Mouse (Mus musculus) cerebellum, adult (tissue): ENCODE measurements around the gene Akap9.
"Not testable (repeated sequence)": the region's sequence is repeated elsewhere in the genome, so short reads cannot be mapped to it uniquely, and the experiment has no call there.

ENCODE experiments used
- ATAC-seq: cut with Nextera tagmentation; 2 replicates; pipeline ENCODE4 v1.9.2; 2017; ENCODE audit warnings: mild to moderate bottlenecking, moderate library complexity, mixed read lengths; ENCODE audit not compliant: insufficient number of reproducible peaks, low FRiP score, low TSS enrichment

Akap9 gene

DNA sequence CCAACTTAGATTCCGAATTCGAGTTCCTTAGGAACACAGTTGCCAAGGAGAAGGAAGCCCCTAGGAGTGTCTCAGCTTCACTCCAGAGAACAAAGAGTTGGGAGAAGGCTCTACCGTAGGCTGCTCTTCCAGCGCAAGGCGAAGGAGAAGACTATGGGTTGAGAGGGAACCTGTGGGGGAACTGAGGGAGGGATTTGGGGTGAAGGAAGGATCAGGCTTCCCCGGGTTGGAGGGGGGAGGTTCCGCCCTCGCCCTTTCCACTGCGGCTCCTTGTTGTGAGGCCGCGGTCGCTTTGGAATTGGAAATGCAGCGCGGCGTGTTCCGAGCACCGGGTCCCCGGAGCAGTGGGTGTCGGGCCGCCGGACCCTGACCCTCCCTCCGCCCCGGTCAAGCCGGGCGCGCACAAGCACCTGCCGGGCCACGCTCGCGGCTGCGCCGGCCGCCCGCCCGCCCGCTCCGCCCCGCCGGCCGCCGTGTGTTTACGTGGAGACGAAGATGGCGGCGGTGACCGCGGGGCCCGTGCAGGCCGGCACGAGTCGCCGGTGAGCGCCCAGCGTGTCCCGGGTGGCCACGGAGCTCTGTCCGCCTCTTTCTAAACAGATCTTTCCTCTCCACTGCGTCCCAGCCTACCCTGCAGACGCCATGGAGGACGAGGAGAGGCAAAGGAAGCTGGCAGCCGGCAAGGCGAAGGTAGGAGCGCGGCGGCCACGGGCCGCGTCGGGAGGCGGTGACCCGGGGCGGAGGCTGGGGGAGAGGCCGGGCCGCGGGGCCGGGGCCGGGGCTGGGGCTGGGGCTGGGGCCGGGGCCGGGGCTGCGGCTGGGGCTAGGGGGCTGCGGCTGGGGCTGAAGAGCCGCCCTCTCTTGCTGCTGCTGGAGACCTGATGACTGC is at the start of gene Akap9:
TSS of gene Akap9 (plus strand) at position 254 of the 889 bp plus-strand sequence.
- ATAC-seq = peak; percentile 88

DNA sequence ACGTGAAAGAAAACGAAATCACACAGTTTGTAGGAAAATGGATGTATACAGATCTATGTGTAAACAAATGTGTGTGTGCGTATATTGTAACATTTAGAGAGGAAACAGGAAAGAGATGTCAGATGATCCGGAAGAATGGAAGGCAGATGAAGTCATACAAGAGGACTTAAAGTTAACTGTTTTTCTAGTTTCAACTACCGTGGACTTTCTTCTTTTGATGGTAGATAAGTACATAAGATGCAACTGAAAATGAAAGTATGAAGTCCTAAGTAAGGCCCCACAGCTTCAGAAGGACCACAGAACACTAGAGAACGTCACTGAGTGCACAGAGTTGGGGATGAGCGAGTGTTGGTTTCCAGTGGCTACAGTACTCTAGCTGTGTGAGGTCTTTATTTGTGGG is 41.0 kb upstream of the Akap9 start:
- not testable (repeated sequence) for ATAC-seq

DNA sequence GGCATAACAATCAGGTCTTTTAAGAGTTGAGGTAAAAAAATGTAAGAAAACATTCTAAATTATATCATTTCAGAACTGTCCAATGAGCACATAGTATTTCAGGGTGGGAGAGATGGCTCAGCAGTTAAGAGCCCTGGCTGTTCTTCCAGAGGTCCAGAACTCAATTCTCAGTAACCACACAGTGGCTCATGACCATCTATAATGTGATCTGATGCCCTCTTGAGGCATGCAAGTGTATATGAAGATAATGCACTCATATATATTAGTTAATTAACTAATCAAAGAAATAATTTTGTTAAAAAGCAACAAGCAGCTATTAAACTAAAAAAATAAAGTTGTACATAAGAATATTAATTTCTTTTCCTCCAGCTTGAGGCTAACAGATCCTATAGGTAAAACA is 38.7 kb upstream of the Akap9 start:
- ATAC-seq = no peak

DNA sequence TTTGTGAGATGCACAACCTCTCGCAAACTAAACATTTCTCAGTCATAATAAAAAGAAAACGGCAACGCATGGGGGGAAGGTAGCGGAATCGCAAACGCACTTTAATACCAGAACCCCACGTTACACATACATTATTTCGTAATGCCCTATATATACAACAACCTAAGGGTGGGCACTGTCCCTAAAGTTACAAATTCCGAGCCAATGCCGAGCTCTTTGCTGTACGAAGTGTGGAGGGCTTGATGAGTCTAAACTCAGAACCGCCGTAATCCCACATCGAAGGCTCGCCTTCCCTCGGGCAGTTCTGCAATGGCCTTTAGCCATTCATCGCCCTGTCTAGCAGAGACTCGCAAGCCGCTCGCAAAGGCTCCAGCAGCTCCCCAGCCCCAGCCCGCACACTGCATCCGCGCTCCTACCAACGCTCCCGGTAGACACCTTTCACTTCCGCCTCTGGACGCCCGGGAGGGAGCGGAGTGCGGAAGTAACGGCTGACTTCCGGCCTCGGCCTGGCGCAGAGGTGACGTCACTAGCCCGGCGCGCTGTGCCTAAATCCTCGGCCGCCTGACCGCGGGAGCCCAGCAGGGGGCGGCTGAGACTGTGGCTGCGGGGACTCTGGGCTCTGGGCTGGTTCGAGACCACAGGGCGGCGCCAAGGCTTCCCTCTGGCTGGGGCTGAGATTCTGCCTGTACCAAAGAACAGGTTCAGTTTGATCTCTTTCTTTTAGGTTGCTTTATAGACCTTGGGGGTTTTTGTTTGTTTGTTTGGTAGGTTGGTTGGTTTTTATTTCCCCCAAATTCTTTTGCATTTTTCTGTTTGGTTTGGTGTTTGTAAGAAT is 34.2 kb upstream of the Akap9 start, which contains the start of gene Mterf1a:
TSS of gene Mterf1a (minus strand) at position 475 of the 835 bp plus-strand sequence.
- peak; percentile 100 for ATAC-seq

DNA sequence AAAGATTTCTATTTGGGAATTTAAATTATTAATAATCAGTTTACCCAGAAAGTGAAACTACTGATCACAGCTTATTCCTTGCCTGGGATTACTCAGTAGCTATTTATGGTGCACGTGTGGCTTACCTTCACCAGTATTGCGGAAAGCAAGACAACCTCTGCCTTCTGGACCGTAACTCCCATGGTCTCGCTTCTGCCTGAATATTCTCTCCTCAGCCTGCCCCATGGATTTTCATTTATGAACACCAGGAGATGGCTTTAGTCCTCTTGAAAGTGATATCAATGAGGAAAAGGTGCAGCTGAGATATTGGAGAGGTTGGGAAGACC is 33.6 kb upstream of the Akap9 start:
- ATAC-seq = not testable (repeated sequence)

DNA sequence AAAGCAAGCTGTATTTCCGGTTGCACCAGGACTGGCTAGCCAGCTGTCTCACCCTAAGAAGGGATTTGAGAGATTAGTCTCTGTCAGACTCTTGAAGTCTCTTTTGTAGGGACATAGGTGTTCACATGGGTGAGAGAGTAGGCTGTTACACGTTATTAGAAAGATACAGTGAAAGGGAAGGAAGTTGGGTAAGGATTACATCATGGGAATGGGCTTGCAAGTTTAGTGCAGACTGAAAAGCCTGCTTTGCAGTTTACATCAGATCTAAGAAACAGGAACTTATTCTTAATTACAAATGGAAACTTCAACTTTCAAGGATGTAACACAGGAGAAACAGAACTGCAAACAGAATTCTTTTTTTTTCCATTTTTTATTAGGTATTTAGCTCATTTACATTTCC is 22.4 kb upstream of the Akap9 start:
- no peak for ATAC-seq

DNA sequence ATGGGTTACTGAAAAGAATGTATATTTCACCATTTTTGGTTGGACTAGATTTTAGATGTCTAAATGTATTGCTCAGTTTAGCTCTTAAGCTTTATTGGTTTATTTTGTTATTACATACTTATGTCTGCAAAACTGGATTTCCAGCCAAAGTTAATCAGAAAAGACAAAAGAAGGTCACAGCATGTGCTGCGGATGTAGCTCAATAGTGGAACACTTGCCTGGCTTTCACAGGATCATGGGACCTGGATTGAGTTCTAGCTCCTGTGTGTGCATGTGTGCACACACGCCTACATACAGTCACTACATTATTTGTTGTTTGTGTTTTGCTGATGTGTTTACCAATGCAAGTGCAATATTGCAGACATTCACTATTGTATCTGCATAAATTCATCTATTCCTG is 5.5 kb upstream of the Akap9 start:
- ATAC-seq = no peak

DNA sequence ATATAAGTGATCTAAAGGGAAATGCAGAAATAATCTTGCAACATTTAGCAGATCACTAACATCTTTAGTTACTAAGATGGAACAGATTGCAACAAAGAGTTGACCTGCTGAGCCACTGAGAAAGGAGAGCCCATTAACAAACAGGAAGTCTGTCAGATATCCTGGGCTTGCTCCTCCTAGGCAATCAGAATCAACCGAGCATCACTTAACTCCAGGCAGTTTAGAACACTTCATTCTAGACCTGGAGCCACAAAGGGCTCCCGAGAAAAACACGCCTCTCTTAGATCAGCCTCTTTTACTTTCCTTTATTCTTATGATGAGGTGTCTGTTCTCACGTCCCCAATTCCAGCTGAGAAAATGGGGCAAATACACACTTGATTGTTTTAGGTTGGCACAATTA is 1.2 kb upstream of the Akap9 start:
- ATAC-seq = no peak

DNA sequence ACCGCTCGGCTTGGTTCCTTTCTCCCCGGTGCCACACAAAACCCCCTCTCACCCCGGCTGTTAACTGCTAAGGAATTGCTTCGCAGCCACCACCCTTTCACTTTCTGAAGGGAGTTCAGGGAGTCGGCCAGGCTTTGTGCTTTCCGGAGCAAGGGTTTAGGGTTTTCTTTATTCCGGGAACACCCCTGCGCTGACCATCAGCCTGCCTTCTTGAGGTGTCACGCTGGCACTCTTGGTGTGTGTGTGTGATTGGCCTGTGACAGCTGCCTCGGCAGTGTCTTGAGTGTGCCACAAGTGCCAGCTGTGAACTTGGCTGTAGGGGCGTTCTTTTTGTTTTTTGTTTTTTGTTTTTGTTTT is 814 bp downstream of the Akap9 start:
- peak; percentile 42; the same call in 1 of the 2 replicates for ATAC-seq

DNA sequence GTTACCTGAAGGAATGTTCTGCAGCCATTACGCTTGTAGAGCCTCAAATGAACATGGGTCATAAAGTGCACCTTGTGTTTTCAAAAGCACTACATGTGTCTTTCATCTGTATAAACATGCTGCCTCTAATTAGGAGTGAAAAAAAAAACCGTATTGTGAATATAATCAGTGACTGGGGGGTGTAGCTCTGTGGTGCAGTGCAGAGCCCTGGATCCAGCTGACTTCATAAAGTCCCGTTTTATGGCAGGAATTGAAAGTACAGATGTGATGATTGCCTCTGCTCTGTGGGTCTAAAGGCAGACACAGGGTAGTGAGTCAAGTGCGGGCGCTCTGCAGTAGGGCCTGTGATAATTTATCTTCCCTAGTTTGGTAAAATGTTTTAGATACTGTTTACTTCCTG is 2.9 kb downstream of the Akap9 start:
- ATAC-seq = no peak

DNA sequence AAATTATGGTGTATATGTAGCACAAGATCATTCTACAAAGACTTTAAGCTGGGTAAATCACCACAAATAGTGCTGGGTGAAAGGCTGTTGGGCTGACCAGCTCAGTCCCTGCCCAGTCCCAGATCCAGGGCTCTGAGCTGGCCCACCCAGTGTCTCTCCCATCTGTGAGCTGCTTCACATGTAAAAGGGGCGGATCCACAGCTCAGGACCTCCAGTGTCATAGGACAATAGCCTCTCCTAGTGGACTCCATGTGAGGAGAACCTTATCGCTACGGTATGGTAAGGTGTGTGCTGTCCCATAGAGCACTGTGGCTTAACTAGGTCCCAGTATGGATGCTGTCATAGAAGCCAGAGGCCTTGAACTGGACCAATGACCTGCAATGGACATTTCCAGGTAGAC is 3.8 kb downstream of the Akap9 start:
- ATAC-seq = no peak

DNA sequence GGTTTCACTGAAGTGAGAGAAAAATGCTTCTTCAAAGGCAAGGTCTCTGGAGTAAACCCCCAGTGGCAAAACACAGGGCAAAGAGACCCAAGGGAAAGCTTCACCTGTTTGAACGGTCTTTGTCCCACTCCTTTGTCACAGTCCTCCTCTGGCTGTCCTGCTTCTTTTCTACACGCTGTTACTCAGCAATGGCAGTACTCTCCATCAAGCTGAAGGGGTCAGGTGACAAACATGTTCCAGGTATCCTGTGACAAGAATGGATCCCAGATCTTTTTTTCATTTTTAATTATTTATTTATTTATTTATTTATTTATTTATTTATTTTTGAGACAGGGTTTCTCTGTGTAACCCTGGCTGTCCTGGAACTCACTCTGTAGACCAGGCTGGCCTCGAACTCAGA is 5.7 kb downstream of the Akap9 start:
- no peak for ATAC-seq

DNA sequence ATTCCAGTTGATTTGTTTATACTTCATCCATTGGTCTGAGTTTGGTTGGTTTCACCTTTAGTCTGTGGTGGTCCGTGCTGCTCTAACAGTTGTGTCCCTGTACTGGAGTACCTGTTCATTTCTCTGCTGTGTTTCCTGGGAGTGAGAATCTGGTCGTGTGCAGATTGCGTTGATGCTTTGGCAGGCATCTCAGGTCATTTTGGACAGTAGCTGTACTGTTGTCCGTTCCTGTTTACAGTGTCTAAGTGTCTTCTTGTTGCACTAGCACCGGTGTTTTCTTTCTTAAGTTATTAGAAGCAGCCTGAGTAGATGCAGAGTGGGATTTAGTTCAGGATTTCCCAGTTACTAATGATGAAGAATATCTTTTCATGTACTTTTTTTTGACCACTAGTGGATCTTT is 7.4 kb downstream of the Akap9 start:
- ATAC-seq = no peak

DNA sequence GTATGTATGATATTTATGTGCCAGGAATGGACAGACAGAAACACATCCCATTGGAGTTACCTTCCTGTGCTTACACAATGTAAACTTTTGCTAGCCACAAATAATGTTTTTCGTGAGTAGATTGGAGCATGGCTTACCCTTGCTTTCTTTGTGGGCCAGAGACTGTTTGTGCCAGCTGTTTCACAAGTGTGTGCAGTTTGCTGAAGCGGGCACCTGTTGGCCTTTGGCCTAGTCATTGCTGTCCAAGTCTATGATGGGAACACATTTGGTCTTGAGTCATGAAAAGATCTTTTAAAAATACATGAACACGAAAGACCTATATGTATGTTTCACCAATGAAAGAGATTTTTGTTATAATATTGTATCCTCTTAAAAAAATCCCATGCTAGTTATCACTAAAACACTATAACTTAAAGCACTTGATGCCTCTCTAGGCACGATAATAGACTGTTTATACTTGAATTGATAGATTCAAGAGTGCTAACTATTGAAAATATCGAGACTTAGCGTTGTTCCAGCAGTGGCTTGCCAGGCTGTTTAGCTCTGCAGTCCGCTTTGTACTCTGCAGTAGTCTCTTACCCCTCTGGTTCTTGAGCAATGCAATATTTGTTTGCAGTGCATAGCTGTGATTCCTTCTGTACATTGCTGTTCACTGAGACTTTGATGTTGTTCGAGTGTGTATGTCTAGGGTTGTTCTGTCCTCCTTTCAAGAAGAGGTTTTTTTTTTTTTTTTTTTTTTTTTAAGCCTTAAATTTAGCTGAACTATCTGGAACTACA is 8.1 kb downstream of the Akap9 start:
- no peak for ATAC-seq

DNA sequence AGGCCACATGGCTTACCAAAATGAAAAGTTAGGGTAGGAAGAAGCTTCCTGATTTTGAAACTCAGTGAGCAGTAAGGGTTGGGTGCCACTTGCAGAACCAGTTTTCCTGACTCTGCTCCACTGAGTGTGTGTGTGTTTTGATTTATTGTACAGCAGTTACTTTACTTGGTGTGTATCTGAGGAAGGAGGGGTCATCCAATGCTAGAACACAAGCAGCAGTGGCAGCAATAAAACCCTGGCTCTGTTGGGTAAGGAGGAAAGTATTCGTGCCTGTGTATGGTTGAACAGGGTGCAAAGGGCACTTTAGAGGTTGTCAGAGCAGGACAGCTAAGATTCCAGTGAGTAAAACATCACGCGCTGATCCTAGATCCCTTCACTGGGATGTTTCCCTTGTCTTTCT is 11.1 kb downstream of the Akap9 start:
- ATAC-seq = no peak

DNA sequence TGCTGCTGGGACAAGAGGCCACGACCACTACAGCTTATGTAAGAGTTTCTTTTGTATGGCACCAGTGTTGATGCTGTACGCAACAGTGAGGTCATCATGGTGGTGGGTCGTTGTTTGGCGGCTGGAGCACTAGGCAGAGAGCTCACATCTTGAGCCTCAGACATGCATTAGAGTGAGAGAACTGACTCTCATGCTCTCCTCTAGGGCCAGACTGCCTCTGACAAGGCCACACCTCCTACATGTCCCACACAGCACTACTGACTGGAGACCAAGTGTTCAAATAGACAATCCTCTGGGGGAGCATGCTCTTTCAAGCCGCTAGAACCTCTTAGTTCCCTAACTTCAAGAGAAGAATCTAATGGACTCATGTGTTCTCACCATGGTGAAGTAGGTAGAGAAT is 11.5 kb downstream of the Akap9 start:
- no peak for ATAC-seq

DNA sequence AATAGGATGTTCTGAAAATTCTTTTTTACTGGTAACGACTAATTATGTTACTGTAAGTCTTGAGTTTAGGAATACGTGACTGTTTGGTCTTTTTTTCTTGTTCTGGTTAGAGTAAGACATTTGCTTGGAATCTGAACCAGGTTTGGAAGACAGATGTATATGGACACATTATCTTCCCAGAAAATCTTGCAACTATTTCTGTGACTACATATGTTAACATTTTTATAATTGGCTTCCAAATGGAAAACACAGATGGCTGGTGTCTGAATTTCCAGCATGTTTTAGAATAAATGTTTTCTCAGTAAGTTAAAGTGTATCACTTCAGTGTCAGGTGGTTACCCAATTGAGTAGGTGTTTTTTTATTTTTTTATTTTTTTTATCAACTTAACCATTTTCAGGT is 13.4 kb downstream of the Akap9 start:
- ATAC-seq = no peak

DNA sequence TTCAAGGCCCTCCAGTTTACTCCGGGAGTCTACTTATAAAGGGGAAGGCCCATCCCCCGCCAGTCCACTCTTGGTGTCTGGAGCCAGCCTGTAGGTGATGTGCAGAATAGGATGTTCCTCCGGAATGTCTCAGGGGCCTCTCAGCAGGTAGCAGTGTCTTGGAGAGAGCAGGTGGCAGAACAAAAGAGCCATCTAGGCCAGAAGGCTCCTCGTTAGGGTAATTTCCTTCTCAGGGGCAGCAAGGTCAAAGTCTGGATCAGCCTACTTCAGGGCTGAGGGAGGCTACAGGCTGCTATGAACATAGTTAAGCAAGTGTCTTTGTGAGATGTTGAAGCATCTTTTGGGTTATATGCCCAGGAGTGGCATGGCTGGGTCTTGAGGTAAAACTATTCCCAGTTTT is 15.3 kb downstream of the Akap9 start:
- not testable (repeated sequence) for ATAC-seq

DNA sequence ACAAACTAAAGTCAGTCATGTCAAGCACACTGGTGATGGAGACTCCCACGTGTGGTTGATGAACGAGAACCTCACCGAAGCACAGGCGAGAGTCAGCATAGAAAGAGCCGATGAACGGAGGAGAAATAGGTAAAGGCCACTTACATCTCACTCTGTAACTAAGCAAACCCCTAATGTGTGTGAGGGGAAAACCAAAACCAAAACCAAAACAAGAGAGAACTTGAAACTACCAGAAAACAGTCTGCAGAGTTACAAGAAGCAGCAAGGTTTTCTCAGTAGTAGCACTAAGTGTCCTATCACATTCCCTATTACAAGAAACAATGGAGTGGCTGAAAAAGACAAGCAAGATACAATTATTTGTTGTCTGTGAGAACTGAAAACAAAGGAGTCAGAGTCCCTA is 24.6 kb downstream of the Akap9 start:
- no peak for ATAC-seq

DNA sequence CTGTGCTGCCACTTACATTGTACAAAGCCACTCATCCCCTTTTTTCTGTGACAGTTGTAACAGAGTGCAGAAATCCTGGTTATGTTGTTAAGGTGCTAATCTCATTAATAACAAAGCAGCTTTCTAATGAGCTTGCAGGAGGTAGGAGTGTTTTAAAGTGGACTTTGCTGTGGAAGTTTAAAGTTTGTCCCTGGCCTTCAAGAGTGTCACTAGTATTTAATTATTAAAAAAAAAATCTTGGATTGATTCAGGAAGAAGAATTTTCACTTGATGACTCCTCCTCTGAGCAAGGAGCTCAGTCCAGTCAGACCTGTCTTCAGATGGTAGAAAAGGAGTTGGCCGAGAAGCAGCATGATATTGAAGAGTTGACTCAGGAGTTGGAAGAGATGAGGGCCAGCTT is 26.7 kb downstream of the Akap9 start:
- no peak for ATAC-seq

DNA sequence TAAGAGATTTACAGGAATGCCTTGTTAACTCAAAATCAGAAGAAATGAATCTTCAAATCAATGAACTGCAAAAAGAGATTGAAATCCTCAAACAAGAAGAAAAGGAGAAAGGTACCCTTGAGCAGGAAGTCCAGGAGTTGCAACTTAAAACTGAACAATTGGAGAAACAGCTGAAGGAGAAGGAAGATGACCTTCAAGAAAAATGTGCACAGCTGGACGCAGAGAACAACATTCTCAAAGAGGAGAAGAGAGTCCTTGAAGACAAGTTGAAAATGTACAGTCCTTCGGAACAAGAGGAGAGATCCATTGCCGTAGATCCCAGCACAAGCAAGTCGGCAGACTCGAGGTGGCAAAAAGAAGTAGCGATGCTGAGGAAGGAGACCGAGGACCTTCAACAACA is 33.4 kb downstream of the Akap9 start:
- ATAC-seq = no peak
